Mouse (Mus musculus) forebrain, embryonic 13.5 days (tissue): ENCODE data around the gene Etv4. TPM values are rescaled to one million over a fixed set of nuclear protein-coding genes. Genes with fewer than 3 reads are reported as not detected.

ENCODE experiments used
- ATAC-seq: fragments of 200-750 bp; cut with Nextera tagmentation; 2 replicates; pipeline ENCODE4 v1.8.0; 2017
- H3K27ac ChIP-seq: fragments of 300-500 bp; sonication (generic); 2 replicates; pipeline ENCODE4 v1.5.1; 2015; ENCODE audit warnings: inconsistent platforms, mild to moderate bottlenecking, moderate library complexity
- H3K27me3 ChIP-seq: fragments of 300-500 bp; sonication (generic); 2 replicates; pipeline ENCODE4 v1.6.1; 2015; ENCODE audit warnings: mild to moderate bottlenecking, inconsistent platforms
- H3K36me3 ChIP-seq: fragments of 300-500 bp; sonication (generic); 2 replicates; pipeline ENCODE4 v1.6.1; 2015; ENCODE audit warnings: mild to moderate bottlenecking, inconsistent platforms; ENCODE audit not compliant: poor library complexity, severe bottlenecking
- H3K4me1 ChIP-seq: fragments of 300-500 bp; sonication (generic); 2 replicates; pipeline ENCODE4 v1.6.1; 2015; ENCODE audit warnings: inconsistent platforms
- H3K4me2 ChIP-seq: fragments of 300-500 bp; sonication (generic); 2 replicates; pipeline ENCODE4 v1.6.1; 2015; ENCODE audit warnings: inconsistent platforms, mild to moderate bottlenecking, moderate library complexity
- H3K4me3 ChIP-seq: fragments of 300-500 bp; sonication (generic); 2 replicates; pipeline ENCODE4 v1.5.1; 2015; ENCODE audit warnings: mild to moderate bottlenecking, inconsistent platforms
- H3K9ac ChIP-seq: fragments of 300-500 bp; sonication (generic); 2 replicates; pipeline ENCODE4 v1.6.1; 2015; ENCODE audit warnings: mild to moderate bottlenecking, inconsistent platforms
- H3K9me3 ChIP-seq: fragments of 300-500 bp; sonication (generic); replicated peaks from 2 replicates; pipeline ENCODE4 v1.6.1; 2016; ENCODE audit warnings: inconsistent platforms
- WGBS: fragments of 180-500 bp; shearing (Covaris S2); methylation state at CpG from one replicate; pipeline ENCODE4 v1.1.7; 2015; 5-methylcytosine and 5-hydroxymethylcytosine counted together
- polyA plus RNA-seq: library from polyadenylated mRNA; unstranded; fragments of >200 nt; fragmentation: Nextera tagmentation; extraction: Ambion mirVana; gene quantifications from 2 replicates; pipeline ENCODE4 v1.2.1, GENCODE M21; 2015

Gene Etv4
- polyA plus RNA-seq, 1 experiment from 2014 or later: 2.4 TPM

GRCm38 (mm10) chr11:101784488-101785142 lies 556 bp downstream of the Etv4 start:
- H3K9ac ChIP-seq: peak overlapping the region; percentile 43
- peak overlapping the region; percentile 51 for H3K4me3 ChIP-seq
- H3K4me2 ChIP-seq: peak overlapping the region; percentile 96
- no peak overlapping the region for H3K27ac ChIP-seq
- no peaks in the 10 kb centered on the region for H3K9me3 ChIP-seq
- peaks cover 21% of the 10 kb centered on the region for H3K4me1 ChIP-seq
- peak; percentile 52 for ATAC-seq
- peaks cover 90% of the 10 kb centered on the region for H3K27me3 ChIP-seq
- H3K36me3 ChIP-seq: no peaks in the 10 kb centered on the region
- WGBS: 0% methylated on average over 57 of the region's 67 CpGs

- H3K4me3 ChIP-seq: peak overlapping the region; percentile 51
- H3K36me3 ChIP-seq: no peaks in the 10 kb centered on the region
- H3K9ac ChIP-seq: peak overlapping the region; percentile 43
- no peak overlapping the region for H3K27ac ChIP-seq
- ATAC-seq: 0 out of 2 replicates have a peak, but pooled peaks have one; percentile 1
- no peaks in the 10 kb centered on the region for H3K9me3 ChIP-seq
- peaks cover 21% of the 10 kb centered on the region for H3K4me1 ChIP-seq
- under 1% methylated on average over 19 of the region's 19 CpGs for WGBS
- peaks cover 90% of the 10 kb centered on the region for H3K27me3 ChIP-seq
- peak overlapping the region; percentile 96 for H3K4me2 ChIP-seq
Measured at GRCm38 (mm10) chr11:101784072-101784471, 1.1 kb downstream of the Etv4 start.

- H3K36me3 ChIP-seq: no peaks in the 10 kb centered on the region
- no peak for ATAC-seq
- peaks cover 89% of the 10 kb centered on the region for H3K27me3 ChIP-seq
- H3K9me3 ChIP-seq: no peaks in the 10 kb centered on the region
- H3K27ac ChIP-seq: no peak overlapping the region
- peaks cover 21% of the 10 kb centered on the region for H3K4me1 ChIP-seq
- H3K9ac ChIP-seq: no peak overlapping the region
- peak overlapping the region; percentile 96 for H3K4me2 ChIP-seq
- 15% methylated on average over 9 of the region's 9 CpGs for WGBS
- peak overlapping the region; percentile 51 for H3K4me3 ChIP-seq
Measured at GRCm38 (mm10) chr11:101783584-101783983, 1.6 kb downstream of the Etv4 start.

GRCm38 (mm10) chr11:101783135-101783534 lies 2.0 kb downstream of the Etv4 start:
- H3K4me2 ChIP-seq: no peak overlapping the region
- H3K36me3 ChIP-seq: no peaks in the 10 kb centered on the region
- H3K4me3 ChIP-seq: no peak overlapping the region
- peaks cover 21% of the 10 kb centered on the region for H3K4me1 ChIP-seq
- peaks cover 87% of the 10 kb centered on the region for H3K27me3 ChIP-seq
- 52% methylated on average over 1 of the region's 1 CpGs for WGBS
- H3K27ac ChIP-seq: no peak overlapping the region
- H3K9me3 ChIP-seq: no peaks in the 10 kb centered on the region
- no peak for ATAC-seq
- H3K9ac ChIP-seq: no peak overlapping the region

- H3K27me3 ChIP-seq: peaks cover 63% of the 10 kb centered on the region
- H3K9ac ChIP-seq: no peak overlapping the region
- H3K36me3 ChIP-seq: no peaks in the 10 kb centered on the region
- H3K4me2 ChIP-seq: no peak overlapping the region
- no peak overlapping the region for H3K4me3 ChIP-seq
- H3K9me3 ChIP-seq: no peaks in the 10 kb centered on the region
- peaks cover 11% of the 10 kb centered on the region for H3K4me1 ChIP-seq
- ATAC-seq: no peak
- WGBS: 74% methylated on average over 4 of the region's 4 CpGs
- no peak overlapping the region for H3K27ac ChIP-seq
Measured at GRCm38 (mm10) chr11:101776846-101777245, 8.3 kb downstream of the Etv4 start.

- H3K36me3 ChIP-seq: peaks cover 29% of the 10 kb centered on the region
Measured at GRCm38 (mm10) chr11:101772449-101772848, 12.7 kb downstream of the Etv4 start.

GRCm38 (mm10) chr11:101772027-101772426 lies 13.1 kb downstream of the Etv4 start:
- peak overlapping the region; percentile 54 for H3K4me2 ChIP-seq

More at GRCm38 (mm10) chr11:101772449-101772848, 12.7 kb downstream of the Etv4 start:
- Histone ChIP-seq H3K4me2 (peak overlapping the region; percentile 54), H3K27ac (no peak overlapping the region), H3K9ac (no peak overlapping the region), H3K4me1 (peaks cover 13% of the 10 kb centered on the region), H3K27me3 (peaks cover 50% of the 10 kb centered on the region), H3K9me3 (no peaks in the 10 kb centered on the region), H3K4me3 (no peak overlapping the region)
- WGBS: 0% methylated on average over 16 of the region's 16 CpGs
- peak; percentile 38; the same call in 1 of the 2 replicates for ATAC-seq

DNA sequence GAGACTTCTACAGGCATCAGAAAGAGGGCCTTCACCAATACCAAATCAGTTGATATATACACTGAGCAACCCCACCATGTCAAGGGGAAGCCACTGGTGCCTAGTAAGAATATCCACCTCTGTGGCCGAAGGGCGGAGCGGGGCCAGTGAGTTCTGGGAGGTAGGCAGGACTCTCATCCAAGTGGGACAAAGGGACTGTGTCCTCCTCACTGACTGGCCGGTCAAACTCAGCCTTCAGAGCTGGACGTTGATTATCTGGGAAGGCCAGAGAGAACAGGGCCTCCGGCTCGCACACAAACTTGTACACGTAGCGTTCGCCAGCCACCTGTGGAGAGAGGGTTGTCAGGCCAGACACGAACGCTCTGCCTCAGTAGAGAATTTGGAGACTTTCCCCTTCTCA lies 14.9 kb downstream of the Etv4 start:
- 84% methylated on average over 12 of the region's 12 CpGs for WGBS
- no peak for ATAC-seq
- H3K27me3 ChIP-seq: peaks cover 43% of the 10 kb centered on the region
- no peaks in the 10 kb centered on the region for H3K9me3 ChIP-seq
- H3K9ac ChIP-seq: no peak overlapping the region
- H3K36me3 ChIP-seq: peaks cover 50% of the 10 kb centered on the region
- no peak overlapping the region for H3K4me3 ChIP-seq
- H3K4me1 ChIP-seq: peaks cover 13% of the 10 kb centered on the region
- no peak overlapping the region for H3K27ac ChIP-seq
- H3K4me2 ChIP-seq: no peak overlapping the region

More at GRCm38 (mm10) chr11:101772027-101772426, 13.1 kb downstream of the Etv4 start:
- Histone ChIP-seq H3K27ac (no peak overlapping the region), H3K4me1 (peaks cover 13% of the 10 kb centered on the region), H3K4me3 (no peak overlapping the region), H3K9me3 (no peaks in the 10 kb centered on the region), H3K27me3 (peaks cover 48% of the 10 kb centered on the region), H3K36me3 (peaks cover 33% of the 10 kb centered on the region), H3K9ac (no peak overlapping the region)
- no peak for ATAC-seq
- 9% methylated on average over 5 of the region's 5 CpGs for WGBS

DNA sequence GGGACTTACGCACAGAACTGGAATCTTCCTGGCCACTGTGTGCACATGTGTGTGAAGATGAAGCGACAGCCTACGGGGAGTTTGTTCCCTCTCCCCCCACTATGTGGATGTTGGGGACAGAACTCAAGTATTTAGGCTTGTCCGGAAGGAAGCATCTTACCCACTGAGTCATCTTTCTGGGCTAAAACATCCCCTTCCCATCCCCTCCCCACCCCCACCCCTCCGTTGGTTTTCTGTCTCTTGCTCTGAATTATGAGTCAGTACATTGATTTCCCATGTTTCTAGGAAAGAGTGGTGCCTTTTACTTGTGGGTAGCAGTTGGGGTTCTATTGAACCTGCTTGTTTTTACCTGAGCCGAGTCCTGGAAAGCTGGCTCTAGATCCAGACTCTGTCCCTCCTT lies 16.4 kb downstream of the Etv4 start:
- H3K4me3 ChIP-seq: no peak overlapping the region
- no peak overlapping the region for H3K4me2 ChIP-seq
- no peak overlapping the region for H3K27ac ChIP-seq
- H3K9me3 ChIP-seq: no peaks in the 10 kb centered on the region
- H3K36me3 ChIP-seq: peaks cover 64% of the 10 kb centered on the region
- ATAC-seq: no peak
- no peak overlapping the region for H3K9ac ChIP-seq
- 91% methylated on average over 6 of the region's 6 CpGs for WGBS
- peaks cover 13% of the 10 kb centered on the region for H3K4me1 ChIP-seq
- peaks cover 30% of the 10 kb centered on the region for H3K27me3 ChIP-seq

DNA sequence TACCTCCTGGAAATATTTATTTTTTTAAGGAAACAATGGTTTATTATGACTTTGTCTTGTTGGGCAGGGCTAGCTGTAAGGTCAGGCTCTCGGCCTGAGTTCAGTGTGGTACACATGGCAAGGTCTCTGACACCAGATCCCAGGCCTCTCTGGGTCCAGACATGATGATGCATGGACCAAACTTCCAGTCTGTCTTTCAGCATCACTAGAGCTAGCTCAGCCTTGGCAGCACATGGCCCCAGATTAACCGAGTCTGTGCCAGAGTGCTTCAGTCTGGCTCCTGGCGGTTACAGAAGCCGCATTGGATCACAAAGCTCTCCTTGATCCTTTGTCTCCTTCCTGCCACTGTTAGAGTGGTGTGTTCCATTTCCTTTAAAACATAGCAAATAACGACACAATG lies 17.8 kb downstream of the Etv4 start:
- Histone ChIP-seq H3K4me3 (no peak overlapping the region), H3K36me3 (peaks cover 71% of the 10 kb centered on the region), H3K27ac (no peak overlapping the region), H3K9ac (no peak overlapping the region), H3K9me3 (no peaks in the 10 kb centered on the region), H3K4me2 (no peak overlapping the region), H3K4me1 (peaks cover 6% of the 10 kb centered on the region), H3K27me3 (peaks cover 18% of the 10 kb centered on the region)
- WGBS: 70% methylated on average over 5 of the region's 5 CpGs
- no peak for ATAC-seq

- WGBS: 96% methylated on average over 8 of the region's 8 CpGs
- H3K9ac ChIP-seq: no peak overlapping the region
Measured at GRCm38 (mm10) chr11:101764546-101764945, 20.6 kb downstream of the Etv4 start.

DNA sequence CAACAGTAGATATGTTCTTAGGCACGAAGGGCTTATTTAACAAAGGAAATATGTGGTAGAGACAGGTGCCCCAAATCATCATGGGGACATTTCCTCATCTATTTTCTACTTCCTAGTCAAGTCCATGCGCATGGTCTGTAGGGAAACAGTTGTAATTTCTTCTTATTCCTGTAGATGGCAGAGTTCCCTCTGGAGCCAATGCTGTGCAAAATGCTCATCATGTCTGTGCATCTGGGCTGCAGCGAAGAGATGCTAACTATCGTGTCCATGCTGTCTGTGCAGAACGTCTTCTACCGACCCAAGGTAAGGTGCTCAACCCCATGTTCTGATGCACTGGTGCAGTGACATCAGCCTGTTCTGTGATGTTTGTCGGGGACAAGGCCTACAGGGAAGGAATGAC lies 21.4 kb downstream of the Etv4 start:
- ATAC-seq: no peak
- Histone ChIP-seq H3K9me3 (no peaks in the 10 kb centered on the region), H3K4me2 (no peak overlapping the region), H3K9ac (no peak overlapping the region), H3K27ac (no peak overlapping the region), H3K4me1 (no peaks in the 10 kb centered on the region), H3K4me3 (no peak overlapping the region), H3K27me3 (no peaks in the 10 kb centered on the region), H3K36me3 (peaks cover 89% of the 10 kb centered on the region)
- 53% methylated on average over 7 of the region's 7 CpGs for WGBS

More at GRCm38 (mm10) chr11:101764546-101764945, 20.6 kb downstream of the Etv4 start:
- H3K9me3 ChIP-seq: no peaks in the 10 kb centered on the region
- no peaks in the 10 kb centered on the region for H3K4me1 ChIP-seq
- no peak for ATAC-seq
- no peaks in the 10 kb centered on the region for H3K27me3 ChIP-seq
- peaks cover 89% of the 10 kb centered on the region for H3K36me3 ChIP-seq
- H3K27ac ChIP-seq: no peak overlapping the region
- H3K4me2 ChIP-seq: no peak overlapping the region
- no peak overlapping the region for H3K4me3 ChIP-seq

- H3K4me1 ChIP-seq: no peaks in the 10 kb centered on the region
- no peak overlapping the region for H3K9ac ChIP-seq
- ATAC-seq: no peak
- H3K27me3 ChIP-seq: no peaks in the 10 kb centered on the region
- no peak overlapping the region for H3K27ac ChIP-seq
- no peak overlapping the region for H3K4me2 ChIP-seq
- H3K36me3 ChIP-seq: peaks cover 89% of the 10 kb centered on the region
- H3K4me3 ChIP-seq: no peak overlapping the region
- WGBS: 98% methylated on average over 3 of the region's 3 CpGs
- no peaks in the 10 kb centered on the region for H3K9me3 ChIP-seq
Measured at GRCm38 (mm10) chr11:101759530-101759929, 25.6 kb downstream of the Etv4 start.
